Mouse (Mus musculus) megakaryocyte, adult 5-6 weeks (primary cell): Measurements from ENCODE around the gene Olfr917. TPM values are rescaled to one million over a fixed set of nuclear protein-coding genes. Genes with fewer than 3 reads are reported as not detected.

Experiments used
- ATAC-seq: 2 replicates; pipeline ENCODE4 v1.8.0; 2016; ENCODE audit warnings: mild to moderate bottlenecking, inconsistent platforms; ENCODE audit not compliant: poor library complexity, severe bottlenecking
- total RNA-seq, 2 experiments: library from RNA; stranded (forward) in 1 of 2; stranded (reverse) in 1 of 2; fragments of 153-499, 151-499 nt in 1 of 2; fragments of 221-1000, 200-1000 nt in 1 of 2; gene quantifications; 2 replicates each; pipeline versions ENCODE4 v1.2.3 to v1.2.4; 2015 to 2017

The Olfr917 gene
- total RNA-seq (2015) = not detected in 2 replicates
- not detected in 2 replicates for total RNA-seq (2017)

GRCm38 (mm10) chr9:38665742-38666141 lies at the start of gene Olfr917:
TSS of gene Olfr917 (minus strand) at chr9:38665842.
- ATAC-seq = no peak

DNA sequence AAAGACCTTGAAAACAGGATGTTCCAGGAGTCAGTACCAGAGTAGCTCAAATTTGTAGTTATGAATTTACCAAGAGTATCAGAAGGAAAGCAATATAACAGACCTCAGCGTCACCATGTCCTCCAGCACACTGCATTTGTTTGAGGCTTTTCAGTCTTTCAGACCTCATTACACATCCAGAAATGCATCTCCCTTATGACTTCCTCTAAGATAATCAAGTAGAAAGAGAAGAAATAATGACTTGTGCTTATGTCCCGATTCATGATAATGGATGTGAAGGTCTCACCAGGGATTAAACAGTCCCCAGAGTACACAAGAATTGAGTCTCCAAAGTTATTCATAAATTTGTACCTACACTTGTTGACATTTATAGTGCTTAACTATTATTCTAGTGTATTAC lies 8.9 kb upstream of the Olfr917 start, which contains the start of gene Olfr918:
Gene Olfr918 (minus strand): TSS at position 101 of the 400 bp plus-strand sequence.
- no peak for ATAC-seq

- no peak for ATAC-seq
These were observed 7.2 kb upstream of the Olfr917 start for GRCm38 (mm10) chr9:38672887-38673286.

GRCm38 (mm10) chr9:38659775-38660174 lies 5.9 kb downstream of the Olfr917 start, which contains the start of gene Olfr916:
TSS of gene Olfr916 (minus strand) at chr9:38659875.
- ATAC-seq = no peak

DNA sequence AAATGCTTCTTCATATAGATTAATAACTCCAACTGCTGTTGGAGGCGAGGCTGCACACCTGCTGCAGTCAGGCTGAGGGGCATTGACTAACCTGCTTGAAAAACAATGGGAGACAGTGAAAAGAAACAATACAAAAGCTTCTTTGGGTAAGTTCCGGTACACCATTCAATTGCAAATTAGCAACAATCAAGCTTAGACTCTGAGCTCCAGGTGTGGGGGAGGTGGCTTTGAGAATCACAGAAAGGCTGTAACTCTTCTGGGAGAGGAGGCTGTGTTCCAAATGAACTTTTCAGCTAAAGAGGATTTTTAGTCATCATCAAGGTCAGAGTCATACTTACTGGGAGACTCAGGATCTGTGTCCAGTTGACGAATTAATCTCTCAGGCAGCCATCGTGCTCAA lies 33.2 kb downstream of the Olfr917 start:
- ATAC-seq = no peak

Other genes with a start within 250 kb of the Olfr917 start
- not detected in 2 replicates for gene Olfr901, start 236.4 kb downstream of the Olfr917 start, total RNA-seq (2015)
- gene Olfr901, start 236.4 kb downstream of the Olfr917 start, total RNA-seq (2017) = not detected in 2 replicates
- gene Olfr902, start 218.2 kb downstream of the Olfr917 start, total RNA-seq (2015) = not detected in 2 replicates
- not detected in 2 replicates for gene Olfr902, start 218.2 kb downstream of the Olfr917 start, total RNA-seq (2017)
- gene Olfr904, start 202.7 kb downstream of the Olfr917 start, total RNA-seq (2015) = not detected in 2 replicates
- gene Olfr904, start 202.7 kb downstream of the Olfr917 start, total RNA-seq (2017) = not detected in 2 replicates
- gene Olfr905, start 194.7 kb downstream of the Olfr917 start, total RNA-seq (2015) = not detected in 2 replicates
- not detected in 2 replicates for gene Olfr905, start 194.7 kb downstream of the Olfr917 start, total RNA-seq (2017)
- gene Olfr906, start 178.8 kb downstream of the Olfr917 start, total RNA-seq (2015) = not detected in 2 replicates
- not detected in 2 replicates for gene Olfr906, start 178.8 kb downstream of the Olfr917 start, total RNA-seq (2017)
- gene Olfr907, start 170.0 kb downstream of the Olfr917 start, total RNA-seq (2015) = not detected in 2 replicates
- gene Olfr907, start 170.0 kb downstream of the Olfr917 start, total RNA-seq (2017) = not detected in 2 replicates
- gene Olfr911-ps1, start 144.3 kb downstream of the Olfr917 start, total RNA-seq (2015) = not detected in 2 replicates
- not detected in 2 replicates for gene Olfr911-ps1, start 144.3 kb downstream of the Olfr917 start, total RNA-seq (2017)
- gene Olfr910, start 128.0 kb downstream of the Olfr917 start, total RNA-seq (2015) = not detected in 2 replicates
- gene Olfr910, start 128.0 kb downstream of the Olfr917 start, total RNA-seq (2017) = not detected in 2 replicates
- gene Olfr912, start 85.7 kb downstream of the Olfr917 start, total RNA-seq (2015) = not detected in 2 replicates
- gene Olfr912, start 85.7 kb downstream of the Olfr917 start, total RNA-seq (2017) = not detected in 2 replicates
- gene Olfr913, start 73.1 kb downstream of the Olfr917 start, total RNA-seq (2015) = not detected in 2 replicates
- gene Olfr913, start 73.1 kb downstream of the Olfr917 start, total RNA-seq (2017) = not detected in 2 replicates
- gene Olfr914, start 60.7 kb downstream of the Olfr917 start, total RNA-seq (2015) = not detected in 2 replicates
- gene Olfr914, start 60.7 kb downstream of the Olfr917 start, total RNA-seq (2017) = not detected in 2 replicates
- gene Olfr916, start 6.0 kb downstream of the Olfr917 start, total RNA-seq (2015) = not detected in 2 replicates
- gene Olfr916, start 6.0 kb downstream of the Olfr917 start, total RNA-seq (2017) = not detected in 2 replicates
- not detected in 2 replicates for gene Olfr918, start 8.8 kb upstream of the Olfr917 start, total RNA-seq (2015)
- not detected in 2 replicates for gene Olfr918, start 8.8 kb upstream of the Olfr917 start, total RNA-seq (2017)
- gene Olfr919, start 37.8 kb upstream of the Olfr917 start, total RNA-seq (2015) = not detected in 2 replicates
- gene Olfr919, start 37.8 kb upstream of the Olfr917 start, total RNA-seq (2017) = not detected in 2 replicates
- gene Vwa5a, start 52.4 kb upstream of the Olfr917 start, total RNA-seq (2015) = 65.7 and 75.8 TPM in 2 replicates
- gene Vwa5a, start 52.4 kb upstream of the Olfr917 start, total RNA-seq (2017) = 110 and 111 TPM in 2 replicates
- gene Olfr920, start 86.5 kb upstream of the Olfr917 start, total RNA-seq (2015) = 0.50 and 0.76 TPM in 2 replicates
- gene Olfr920, start 86.5 kb upstream of the Olfr917 start, total RNA-seq (2017) = 0.12 and 0.48 TPM in 2 replicates
- not detected in 2 replicates for gene Olfr921, start 107.2 kb upstream of the Olfr917 start, total RNA-seq (2015)
- 0.07 TPM in 1 of 2 replicates, not detected in the other for gene Olfr921, start 107.2 kb upstream of the Olfr917 start, total RNA-seq (2017)
- not detected in 2 replicates for gene Olfr922, start 148.8 kb upstream of the Olfr917 start, total RNA-seq (2015)
- gene Olfr922, start 148.8 kb upstream of the Olfr917 start, total RNA-seq (2017) = not detected in 2 replicates
- not detected in 2 replicates for gene Olfr923, start 160.7 kb upstream of the Olfr917 start, total RNA-seq (2015)
- gene Olfr923, start 160.7 kb upstream of the Olfr917 start, total RNA-seq (2017) = not detected in 2 replicates
- gene Olfr924, start 178.6 kb upstream of the Olfr917 start, total RNA-seq (2015) = not detected in 2 replicates
- gene Olfr924, start 178.6 kb upstream of the Olfr917 start, total RNA-seq (2017) = not detected in 2 replicates
- gene Olfr26, start 189.2 kb upstream of the Olfr917 start, total RNA-seq (2015) = not detected in 2 replicates
- gene Olfr26, start 189.2 kb upstream of the Olfr917 start, total RNA-seq (2017) = not detected in 2 replicates
- gene Olfr926, start 211.3 kb upstream of the Olfr917 start, total RNA-seq (2015) = not detected in 2 replicates
- not detected in 2 replicates for gene Olfr926, start 211.3 kb upstream of the Olfr917 start, total RNA-seq (2017)